Mouse (Mus musculus): ENCODE data around the gene Cpsf7. TPM values are rescaled to one million over a fixed set of nuclear protein-coding genes. Genes with fewer than 3 reads are reported as not detected.

Cpsf7 gene
- total RNA-seq, 2 experiments from 2014 or later, result 67.8 to 88.8 TPM

Other genes with a start within 250 kb of the Cpsf7 start
- 10 to 100 TPM; 92.4 to 94.3 TPM for gene Dagla, start 220.4 kb upstream of the Cpsf7 start, total RNA-seq (2021)
- gene Syt7, start 136.2 kb upstream of the Cpsf7 start, total RNA-seq (2021), result 100 to 1,000 TPM; 331 to 365 TPM
- 10 to 100 TPM; 16.3 to 21.2 TPM for gene Lrrc10b, start 67.8 kb upstream of the Cpsf7 start, total RNA-seq (2021)
- gene Ppp1r32, start 42.3 kb upstream of the Cpsf7 start, total RNA-seq (2021), result 1 to 10 TPM in 1 of 2 experiments, under 1 TPM in 1; 0.86 to 1.2 TPM
- gene Sdhaf2, start 876 bp downstream of the Cpsf7 start, total RNA-seq (2021), result 10 to 100 TPM; 53.6 to 60.8 TPM
- 10 to 100 TPM; 11.1 to 12.7 TPM for gene Tmem216, start 31.0 kb downstream of the Cpsf7 start, total RNA-seq (2021)
- gene Cyb561a3, start 51.9 kb downstream of the Cpsf7 start, total RNA-seq (2021), result 10 to 100 TPM; 11.8 to 13.9 TPM
- 10 to 100 TPM; 11.6 to 16.5 TPM for gene Tmem138, start 52.1 kb downstream of the Cpsf7 start, total RNA-seq (2021)
- gene Ddb1, start 80.1 kb downstream of the Cpsf7 start, total RNA-seq (2021), result 100 to 1,000 TPM; 193 to 209 TPM
- gene Tkfc, start 80.4 kb downstream of the Cpsf7 start, total RNA-seq (2021), result 10 to 100 TPM; 20.0 to 23.1 TPM
- under 1 TPM; 0.35 to 0.66 TPM for gene Vwce, start 108.9 kb downstream of the Cpsf7 start, total RNA-seq (2021)
- not detected for gene Pga5, start 152.8 kb downstream of the Cpsf7 start, total RNA-seq (2021)
- gene Vps37c, start 163.5 kb downstream of the Cpsf7 start, total RNA-seq (2021), result 10 to 100 TPM; 23.0 to 23.2 TPM
- gene Cd5, start 213.7 kb downstream of the Cpsf7 start, total RNA-seq (2021), result not detected

Data from left cerebral cortex, postnatal 36 days (tissue).